Mouse (Mus musculus) R1 (cell line): ENCODE data around the gene Eef1akmt1.

Source experiments
- DNase-seq: peaks from one replicate; pipeline ENCODE4 v3.0.0-alpha.2; 2018; ENCODE audit warnings: low read depth, low spot score

Gene Eef1akmt1

GRCm38 (mm10) chr14:57524671-57525387, 46.6 kb downstream of the Eef1akmt1 start, which contains the start of gene Il17d:
Gene Il17d (plus strand): TSS chr14:57524777.
- DNase-seq: no peak

- DNase-seq: no peak
Measured at GRCm38 (mm10) chr14:57523762-57524161, 47.6 kb downstream of the Eef1akmt1 start.

- DNase-seq: no peak
Measured at GRCm38 (mm10) chr14:57517001-57517400, 54.4 kb downstream of the Eef1akmt1 start.

- no peak for DNase-seq
Measured at GRCm38 (mm10) chr14:57515156-57515762, 56.2 kb downstream of the Eef1akmt1 start.

- no peak for DNase-seq
Measured at GRCm38 (mm10) chr14:57509554-57509953, 61.9 kb downstream of the Eef1akmt1 start.

GRCm38 (mm10) chr14:57503729-57504128, 67.7 kb downstream of the Eef1akmt1 start:
- no peak for DNase-seq
